Mouse (Mus musculus) cerebellum, adult 11-12 months (tissue): ENCODE measurements around the gene Gabarap.

Experiments
- DNase-seq: peaks from one replicate; pipeline ENCODE4 v3.0.0; 2022

The Gabarap gene

DNA sequence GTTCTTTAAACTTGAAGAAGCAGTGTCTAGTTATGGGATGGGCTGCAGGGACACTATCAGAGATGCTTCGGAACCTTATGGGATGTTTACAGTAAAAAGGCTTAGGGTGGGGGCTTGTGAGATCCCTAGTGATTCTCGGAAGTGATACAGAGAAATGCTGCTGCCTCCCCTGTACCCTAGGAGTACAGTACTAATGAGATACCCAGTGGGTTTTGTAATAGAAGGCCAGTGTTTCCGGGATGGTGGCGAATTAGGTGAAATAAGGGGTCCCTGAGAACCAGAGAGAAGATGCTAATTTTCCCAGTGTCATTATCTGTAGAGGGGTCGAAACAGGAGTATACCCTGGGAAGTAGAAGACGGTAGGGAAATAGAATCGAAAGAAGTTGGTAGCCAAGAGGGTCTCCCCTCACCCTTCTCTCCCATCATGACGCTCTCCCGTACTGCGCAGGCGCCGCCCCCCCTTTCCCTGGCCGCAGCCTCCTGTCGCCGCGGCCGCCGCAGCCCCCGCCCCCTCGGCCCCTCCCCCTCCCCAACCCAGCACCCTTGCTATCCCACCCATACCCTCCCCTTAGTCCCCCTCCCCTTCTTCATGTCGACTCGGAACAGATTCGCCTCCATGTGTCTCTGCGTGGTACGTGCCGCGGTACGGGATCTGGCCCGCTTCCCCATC, 32.7 kb downstream of the Gabarap start:
- DNase-seq = peak; percentile 46

- DNase-seq = peak; percentile 52
These were observed 33.2 kb downstream of the Gabarap start for GRCm38 (mm10) chr11:70024151-70024514.

DNA sequence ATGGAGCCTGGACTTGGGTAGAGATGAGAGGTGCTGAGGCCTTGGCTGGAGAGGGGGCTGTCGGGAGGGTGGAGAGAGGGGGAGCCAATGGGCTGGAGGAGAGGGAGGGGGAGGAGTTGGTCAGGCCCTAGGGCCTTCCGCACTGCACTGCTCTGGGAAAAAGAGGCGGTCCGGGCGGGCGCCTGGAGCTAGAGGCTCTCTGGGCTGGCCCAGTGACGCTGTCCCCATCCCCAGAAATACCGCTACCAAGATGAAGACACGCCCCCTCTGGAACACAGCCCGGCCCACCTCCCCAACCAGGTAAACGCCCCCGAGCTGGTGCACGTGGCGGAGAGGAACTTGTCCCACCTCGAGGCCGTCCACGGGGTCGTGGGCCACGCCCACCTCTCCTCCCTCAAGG, 35.7 kb downstream of the Gabarap start:
- peak; percentile 80 for DNase-seq

DNA sequence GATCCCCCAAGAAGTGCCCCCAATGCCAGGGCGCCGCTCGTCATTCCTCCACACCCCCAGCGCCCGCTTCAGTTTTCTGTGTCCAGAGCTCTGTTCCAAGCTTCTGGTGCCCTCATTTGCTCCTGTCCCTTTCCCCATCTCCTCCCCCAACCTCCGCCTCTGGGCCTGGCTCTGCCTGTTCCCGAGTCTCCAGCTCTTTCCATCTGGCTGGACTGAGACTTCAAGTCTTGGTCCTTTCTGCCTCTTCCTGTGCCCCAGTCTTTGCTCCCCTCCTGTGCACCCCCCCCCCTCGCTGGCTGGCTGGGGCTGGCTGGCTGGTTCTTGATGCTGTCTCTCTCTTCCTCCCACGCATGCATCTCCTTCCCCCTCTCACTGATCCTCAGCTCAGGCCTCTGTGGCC, 36.5 kb downstream of the Gabarap start:
- DNase-seq = peak; percentile 82

- DNase-seq = peak; percentile 55
These were observed 37.6 kb downstream of the Gabarap start for GRCm38 (mm10) chr11:70028401-70029129.

- DNase-seq = peak; percentile 82
These were observed 38.3 kb downstream of the Gabarap start for GRCm38 (mm10) chr11:70029130-70029801.

DNA sequence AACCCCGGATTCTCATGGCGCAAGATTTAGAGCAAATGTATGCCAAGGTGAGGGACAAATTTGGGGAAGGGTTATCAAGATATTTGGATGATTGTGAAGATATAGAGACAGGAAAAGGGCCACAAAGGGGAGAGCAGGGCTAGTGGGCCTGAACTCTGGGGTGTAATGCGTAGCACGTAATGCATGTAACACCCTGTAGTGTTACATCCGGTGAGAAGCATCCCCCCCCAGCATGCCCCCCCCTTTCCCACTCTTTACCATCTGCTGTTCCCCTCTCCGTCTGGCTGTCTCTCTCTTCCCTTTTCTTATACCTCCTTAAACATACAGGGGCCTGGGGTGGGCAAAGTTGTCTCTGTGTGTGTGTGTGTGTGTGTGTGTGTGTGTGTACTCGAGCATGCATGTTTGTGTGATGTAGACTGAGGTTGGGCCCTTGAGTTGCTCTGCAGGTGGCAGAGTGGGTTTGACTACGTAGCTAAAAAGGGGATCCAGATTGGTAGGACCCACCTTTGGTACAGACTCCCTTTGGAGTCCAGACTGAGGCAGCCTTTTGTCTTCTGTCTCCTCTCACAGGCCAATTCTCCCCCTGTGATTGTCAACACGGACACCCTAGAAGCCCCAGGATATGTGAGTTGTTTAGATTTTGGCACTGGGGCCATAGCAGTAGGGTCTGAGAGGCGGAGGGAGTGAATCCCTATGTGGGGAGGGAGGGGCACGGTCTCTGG, 39.0 kb downstream of the Gabarap start:
- no peak for DNase-seq

DNA sequence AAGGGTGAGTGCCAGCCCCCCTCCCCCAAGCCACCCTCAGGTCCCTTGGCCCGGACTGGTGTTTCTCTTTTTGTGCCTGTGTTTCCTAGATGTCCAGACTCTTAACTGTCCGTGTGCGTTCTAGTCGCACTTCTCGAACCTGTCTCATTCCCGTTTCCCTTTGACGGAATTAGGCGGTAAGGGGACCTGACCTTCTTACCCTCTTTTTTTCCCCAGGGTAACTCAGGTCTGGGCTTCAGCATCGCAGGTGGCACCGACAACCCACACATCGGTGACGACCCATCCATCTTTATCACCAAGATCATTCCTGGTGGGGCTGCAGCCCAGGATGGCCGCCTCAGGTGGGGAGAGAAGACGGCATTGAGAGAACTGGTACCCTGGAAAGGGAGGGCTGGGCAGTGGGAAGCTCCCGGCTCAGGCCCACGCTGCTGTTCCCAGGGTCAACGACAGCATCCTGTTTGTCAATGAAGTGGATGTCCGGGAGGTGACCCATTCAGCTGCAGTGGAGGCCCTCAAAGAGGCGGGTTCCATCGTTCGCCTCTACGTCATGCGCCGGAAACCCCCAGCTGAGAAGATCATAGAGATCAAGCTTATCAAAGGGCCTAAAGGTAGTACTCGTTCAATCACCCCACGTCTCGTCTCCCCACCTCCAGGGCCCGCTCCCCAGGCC, 39.8 kb downstream of the Gabarap start:
- no peak for DNase-seq

- DNase-seq = peak; percentile 49
These were observed 40.4 kb downstream of the Gabarap start for GRCm38 (mm10) chr11:70031321-70031670.

DNA sequence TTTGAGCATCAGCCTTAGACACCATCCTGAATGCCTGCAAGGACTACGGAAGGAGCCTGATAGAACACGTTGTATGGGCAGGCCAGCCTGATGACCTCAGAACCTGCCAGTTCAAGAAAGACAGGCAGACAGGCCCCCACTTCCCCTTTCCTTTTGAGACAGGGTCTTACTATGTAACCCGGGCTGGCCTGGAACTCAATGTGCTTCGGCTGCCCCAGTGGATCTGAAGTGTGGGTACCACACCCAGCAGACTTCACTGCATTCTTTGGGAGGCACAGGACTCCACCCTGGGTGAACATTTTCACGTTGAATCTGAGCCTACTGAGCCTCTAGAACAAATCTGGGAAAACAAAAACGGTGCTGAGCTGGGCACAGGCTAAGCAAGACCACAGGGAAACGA, 47.2 kb downstream of the Gabarap start:
- no peak for DNase-seq

DNA sequence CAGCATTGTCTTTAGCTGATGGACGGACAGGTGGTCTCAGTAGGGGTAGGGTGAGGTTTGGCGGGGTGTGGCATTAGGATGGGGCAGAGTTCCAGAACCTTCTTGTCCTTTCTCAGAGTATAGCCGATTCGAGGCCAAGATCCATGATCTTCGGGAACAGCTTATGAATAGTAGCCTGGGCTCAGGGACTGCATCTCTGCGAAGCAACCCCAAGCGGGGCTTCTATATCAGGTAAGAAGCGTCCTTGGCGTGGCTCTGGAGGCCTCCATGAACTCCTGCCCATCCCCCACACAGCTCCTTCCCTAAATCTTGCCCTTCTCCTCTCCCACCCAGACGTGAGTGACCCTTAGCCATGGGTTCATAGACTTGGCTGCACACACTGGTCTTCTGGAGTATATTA, 48.7 kb downstream of the Gabarap start:
- DNase-seq = peak; percentile 25

- DNase-seq = peak; percentile 27
These were observed 49.2 kb downstream of the Gabarap start for GRCm38 (mm10) chr11:70040184-70040583.

- DNase-seq = peak; percentile 50
These were observed 51.6 kb downstream of the Gabarap start for GRCm38 (mm10) chr11:70042309-70043085.

- no peak for DNase-seq
These were observed 52.7 kb downstream of the Gabarap start for GRCm38 (mm10) chr11:70043665-70044064.
